Mouse (Mus musculus): ENCODE data around the gene Fam89a.

DNA sequence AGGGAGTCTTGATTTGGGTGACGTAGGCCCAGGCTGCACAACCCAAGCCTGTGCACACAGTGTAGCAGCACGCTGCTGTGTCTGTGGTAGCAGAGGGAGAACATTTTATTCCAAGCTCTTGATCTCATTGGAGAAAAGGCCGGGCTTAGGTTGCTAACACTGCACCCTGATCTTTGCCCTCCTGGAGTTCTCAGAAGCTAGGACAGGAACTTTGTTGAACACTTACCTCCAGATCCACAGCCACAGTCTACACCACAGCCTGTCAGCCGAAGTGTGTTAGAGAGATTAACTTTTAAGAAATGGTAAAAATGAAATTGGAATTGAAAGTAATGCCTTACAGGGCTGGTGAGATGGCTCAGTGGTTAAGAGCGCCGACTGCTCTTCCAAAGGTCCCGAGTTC lies 27.3 kb downstream of the Fam89a start:
- TF ChIP-seq CTCF (IDR thresholded peaks at IDR 0.05; ENCODE audit: insufficient read depth, low read depth, low read length) (no peak), POLR2A (IDR thresholded peaks at IDR 0.05; ENCODE audit: insufficient read depth, low read depth, low read length) (no peak)
